In the genomic region with DNA sequence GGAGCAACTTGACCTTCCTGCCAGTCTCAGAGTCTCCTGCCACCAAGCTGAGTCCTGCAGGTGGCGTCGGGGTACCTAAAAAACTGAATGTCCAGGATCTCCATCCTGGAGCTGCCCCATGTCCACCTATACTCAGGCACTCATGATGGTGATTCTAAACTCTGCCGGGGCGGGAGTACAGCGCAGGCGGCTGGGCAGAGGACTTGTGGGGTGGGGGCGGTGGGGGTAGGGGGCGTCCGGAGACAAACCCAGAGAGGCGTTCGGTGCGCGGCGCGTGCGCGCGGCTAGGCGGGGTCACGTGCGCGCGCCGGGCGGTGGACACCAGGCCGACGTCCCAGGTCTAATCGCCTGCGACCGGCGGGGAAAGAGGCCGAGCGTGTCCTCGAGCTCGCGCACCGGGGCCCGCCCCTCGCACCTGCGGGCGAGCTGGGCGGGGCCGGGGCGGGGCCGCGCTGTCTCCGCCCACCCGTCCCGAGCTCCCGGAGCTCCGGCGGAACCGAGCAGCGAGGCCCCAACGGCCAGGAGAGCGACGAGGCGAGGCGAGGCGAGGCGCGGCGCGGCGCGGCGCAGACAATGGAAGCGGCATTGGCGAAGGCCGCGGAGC, we compare ENCODE assay signal across 8 mouse cellular contexts. TPM values are rescaled to one million over a fixed set of nuclear protein-coding genes. Genes with fewer than 3 reads are reported as not detected.
DNase-seq lines count a peak whose midpoint lies in the region; ATAC-seq and TF ChIP-seq lines count a peak whose summit lies in the region.

A gene (plus strand): TSS at position 328 of the 604 bp plus-strand sequence.

- TF ChIP-seq POLR2A in heart, adult 2 months (IDR thresholded peaks at IDR 0.05; ENCODE audit: insufficient read depth, low read depth, low read length): no peak

- H3K27me3 ChIP-seq in heart, adult 2 months (ENCODE audit: control insufficient read depth, insufficient read depth, low read length): no peaks in the 10 kb centered on the region
- H3K27me3 ChIP-seq in forebrain, embryonic 15.5 days: no peaks in the 10 kb centered on the region
- H3K27me3 ChIP-seq in hindbrain, embryonic 16.5 days (replicated peaks; ENCODE audit: control insufficient read depth, insufficient read depth, low read length): no peaks in the 10 kb centered on the region
- peaks cover 16% of the 10 kb centered on the region for H3K27me3 ChIP-seq in midbrain, embryonic 10.5 days (ENCODE audit: low read depth, poor library complexity, severe bottlenecking)
- no peaks in the 10 kb centered on the region for H3K27me3 ChIP-seq in splenic B cell, adult 2 months (ENCODE audit: control insufficient read depth, insufficient read depth, low read length, poor library complexity, severe bottlenecking)

- intact Hi-C loops in heart, adult 2 months (cut with DNase I): loop anchor here (5.0 kb wide), 1 partner anchor 129 kb away; a partner anchor contains a TSS
- intact Hi-C loops in left cerebral cortex, postnatal 25 days (cut with DNase I): no loop called here

- peak; percentile 61 to 72 for DNase-seq in heart, adult 2 months
- no peak for DNase-seq in heart, adult 9 months (ENCODE audit: low spot score in 2 of 2)
- peak in 1 of 2 experiments; percentile 54 for DNase-seq in left cerebral cortex, postnatal 25 days (ENCODE audit: low spot score in 2 of 2)
- DNase-seq in midbrain, embryonic 10.5 days (ENCODE audit: low spot score): peak; percentile 78
- peak; percentile 80 for DNase-seq in splenic B cell, adult 2 months (ENCODE audit: low read depth, low spot score)

- H3K9ac ChIP-seq in heart, adult 2 months (ENCODE audit: low read depth, low read length): peak within 1 kb of the TSS; percentile 56
- peak within 1 kb of the TSS; percentile 97 for H3K9ac ChIP-seq in forebrain, embryonic 15.5 days (replicated peaks)
- peak within 1 kb of the TSS; percentile 96 for H3K9ac ChIP-seq in hindbrain, embryonic 16.5 days (ENCODE audit: low read depth, low read length)

- H3K4me2 ChIP-seq in forebrain, embryonic 15.5 days (replicated peaks): peak within 1 kb of the TSS; percentile 62
- peak within 1 kb of the TSS; percentile 71 for H3K4me2 ChIP-seq in hindbrain, embryonic 16.5 days (ENCODE audit: low read length)

- 1% methylated on average over 63 of the region's 71 CpGs for WGBS in heart, adult 2 months
- WGBS in forebrain, embryonic 15.5 days: 0% methylated on average over 71 of the region's 71 CpGs
- 2% methylated on average over 52 of the region's 71 CpGs for WGBS in hindbrain, embryonic 16.5 days
- WGBS in midbrain, embryonic 10.5 days: under 1% methylated on average over 57 of the region's 71 CpGs

- no peaks in the 10 kb centered on the region for H3K79me2 ChIP-seq in heart, adult 2 months (replicated peaks; ENCODE audit: control insufficient read depth, insufficient read depth, low read length)

- no peaks in the 10 kb centered on the region for H3K9me3 ChIP-seq in forebrain, embryonic 15.5 days
- H3K9me3 ChIP-seq in hindbrain, embryonic 16.5 days (ENCODE audit: control insufficient read depth, low read length): no peaks in the 10 kb centered on the region
- H3K9me3 ChIP-seq in midbrain, embryonic 10.5 days (replicated peaks): no peaks in the 10 kb centered on the region

- no peaks in the 10 kb centered on the region for H3K36me3 ChIP-seq in heart, adult 2 months (ENCODE audit: control insufficient read depth, insufficient read depth, low read length)
- no peaks in the 10 kb centered on the region for H3K36me3 ChIP-seq in forebrain, embryonic 15.5 days
- no peaks in the 10 kb centered on the region for H3K36me3 ChIP-seq in hindbrain, embryonic 16.5 days (ENCODE audit: control insufficient read depth, insufficient read depth, low read length)
- H3K36me3 ChIP-seq in midbrain, embryonic 10.5 days: peaks cover 14% of the 10 kb centered on the region; the same call in 1 of the 2 replicates
- H3K36me3 ChIP-seq in splenic B cell, adult 2 months (ENCODE audit: control insufficient read depth, insufficient read depth, low read length, poor library complexity, severe bottlenecking): no peaks in the 10 kb centered on the region

- TF ChIP-seq CTCF in heart, adult 2 months (IDR thresholded peaks at IDR 0.05): peak; percentile 31; the same call in 1 of the 2 replicates

- ATAC-seq in forebrain, embryonic 15.5 days (replicated peaks): peak; percentile 66
- ATAC-seq in hindbrain, embryonic 16.5 days: peak; percentile 73

- H3K4me3 ChIP-seq in heart, adult 2 months: peak within 1 kb of the TSS; percentile 58
- H3K4me3 ChIP-seq in brown adipose tissue, adult 24 weeks (ENCODE audit: insufficient read depth, low read depth, low read length): peak within 1 kb of the TSS; percentile 54
- peak within 1 kb of the TSS; percentile 95 for H3K4me3 ChIP-seq in forebrain, embryonic 15.5 days
- peak within 1 kb of the TSS; percentile 70 for H3K4me3 ChIP-seq in hindbrain, embryonic 16.5 days (ENCODE audit: low read length)
- peak within 1 kb of the TSS; percentile 84 for H3K4me3 ChIP-seq in midbrain, embryonic 10.5 days

- no peak for TF ChIP-seq EP300 in heart, adult 2 months (IDR thresholded peaks at IDR 0.05; ENCODE audit: insufficient read depth, low read depth, low read length)

- H3K4me1 ChIP-seq in heart, adult 2 months (ENCODE audit: control insufficient read depth, insufficient read depth, low read length): peaks cover 11% of the 10 kb centered on the region
- H3K4me1 ChIP-seq in brown adipose tissue, adult 24 weeks (ENCODE audit: control insufficient read depth, insufficient read depth, insufficient read length, low read length): peaks cover 5% of the 10 kb centered on the region
- peaks cover 46% of the 10 kb centered on the region for H3K4me1 ChIP-seq in forebrain, embryonic 15.5 days
- H3K4me1 ChIP-seq in hindbrain, embryonic 16.5 days (ENCODE audit: control insufficient read depth, insufficient read depth, low read depth, low read length): peaks cover 39% of the 10 kb centered on the region
- peaks cover 51% of the 10 kb centered on the region for H3K4me1 ChIP-seq in midbrain, embryonic 10.5 days

- H3K27ac ChIP-seq in heart, adult 2 months: no peak within 1 kb of the TSS
- no peak within 1 kb of the TSS for H3K27ac ChIP-seq in brown adipose tissue, adult 24 weeks (replicated peaks; ENCODE audit: low read depth, low read length)
- peak within 1 kb of the TSS; percentile 90 for H3K27ac ChIP-seq in forebrain, embryonic 15.5 days (replicated peaks)
- peak within 1 kb of the TSS; percentile 87 for H3K27ac ChIP-seq in hindbrain, embryonic 16.5 days (ENCODE audit: low read depth, low read length)
- peak within 1 kb of the TSS; percentile 91 for H3K27ac ChIP-seq in midbrain, embryonic 10.5 days (replicated peaks)

RNA-seq across cellular contexts. Expression of the gene that starts here (rescaled TPM):
- total RNA-seq in heart, adult 2 months (2021): 10 to 100 TPM in 1 of 2 experiments, 1 to 10 TPM in 1; 9.7 to 12.2 TPM
- polyA plus RNA-seq in heart, adult 2 months (2012; rRNA removed): 19.5 and 24.8 TPM in 2 replicates
- 5.7 and 6.1 TPM in 2 replicates for polyA plus RNA-seq in brown adipose tissue, adult 24 weeks (2012; ENCODE audit: insufficient read depth, insufficient read length, missing spikeins)
- polyA plus RNA-seq in forebrain, embryonic 15.5 days (2015; fragmentation: Nextera tagmentation; extraction: Ambion mirVana): 84.6 and 87.8 TPM in 2 replicates
- 75.0 and 84.9 TPM in 2 replicates for polyA plus RNA-seq in hindbrain, embryonic 16.5 days (2015; fragmentation: Nextera tagmentation; extraction: Ambion mirVana)
- 10 to 100 TPM; 86.4 to 92.7 TPM for total RNA-seq in left cerebral cortex, postnatal 25 days (2021)
- polyA plus RNA-seq in midbrain, embryonic 10.5 days (2016; fragmentation: Nextera tagmentation; extraction: Ambion mirVana): 31.5 and 45.6 TPM in 2 replicates

Comparison
In these comparisons a context has a peak if more than half of its experiments do, and no peak if none do; other contexts are left out.
1. RNA of the gene that starts here (total RNA-seq): 86.4 to 92.7 TPM in left cerebral cortex, postnatal 25 days; 9.7 to 12.2 TPM in heart, adult 2 months; every median in the first group is over 4 times any median in the second.
2. DNase-seq: peak in heart, adult 2 months (2 of 2), midbrain, embryonic 10.5 days (single experiment) and splenic B cell, adult 2 months (single experiment); none in heart, adult 9 months (0 of 2).
3. H3K27ac ChIP-seq: peak in forebrain, embryonic 15.5 days (single experiment), hindbrain, embryonic 16.5 days (single experiment) and midbrain, embryonic 10.5 days (single experiment); none in heart, adult 2 months (single experiment) and brown adipose tissue, adult 24 weeks (single experiment).
4. Peak in every context shown above with its lines, with median percentiles within 50 percentile points of each other: H3K4me3 ChIP-seq and H3K9ac ChIP-seq.